Mouse (Mus musculus) heart, embryonic 14.5 days (tissue): ENCODE data around the gene Etl4. TPM values are rescaled to one million over a fixed set of nuclear protein-coding genes. Genes with fewer than 3 reads are reported as not detected.

Experiments
- ATAC-seq: fragments of 200-750 bp; cut with Nextera tagmentation; 2 replicates; pipeline ENCODE4 v1.8.0; 2017; ENCODE audit warnings: low read depth, moderate TSS enrichment; ENCODE audit not compliant: insufficient number of reproducible peaks, insufficient read depth, low FRiP score
- H3K27ac ChIP-seq, 2 experiments: fragments of 200-500 bp in 1 of 2; fragments of 300-500 bp in 1 of 2; sonication (generic) in 1 of 2; replicated peaks in 1 of 2; 2 replicates each; pipeline ENCODE4 v1.5.1; 2012 to 2014; ENCODE audit warnings: low read depth in 2 of 2, low read length in 2 of 2, control low read depth in 1 of 2, mild to moderate bottlenecking in 1 of 2, mixed read lengths in 1 of 2; ENCODE audit not compliant: control insufficient read depth in 1 of 2, insufficient read depth in 1 of 2
- H3K27me3 ChIP-seq: fragments of 300-500 bp; sonication (generic); 2 replicates; pipeline ENCODE4 v1.6.1; 2014; ENCODE audit warnings: mild to moderate bottlenecking, low read length, control low read depth; ENCODE audit not compliant: control insufficient read depth, insufficient read depth
- H3K36me3 ChIP-seq: fragments of 300-500 bp; sonication (generic); 2 replicates; pipeline ENCODE4 v1.6.1; 2014; ENCODE audit warnings: mild to moderate bottlenecking, control low read depth, low read length, mixed read lengths; ENCODE audit not compliant: control insufficient read depth, insufficient read depth
- H3K4me1 ChIP-seq, 2 experiments: fragments of 200-500 bp in 1 of 2; fragments of 300-500 bp in 1 of 2; sonication (generic) in 1 of 2; 2 replicates each; pipeline ENCODE4 v1.6.1; 2012 to 2014; ENCODE audit warnings: low read length in 2 of 2, control low read depth in 1 of 2, mixed read lengths in 1 of 2; ENCODE audit not compliant: control insufficient read depth in 2 of 2, insufficient read depth in 2 of 2
- H3K4me2 ChIP-seq: fragments of 300-500 bp; sonication (generic); 2 replicates; pipeline ENCODE4 v1.6.1; 2014; ENCODE audit warnings: mild to moderate bottlenecking, low read length
- H3K4me3 ChIP-seq, 2 experiments: fragments of 200-500 bp in 1 of 2; fragments of 300-500 bp in 1 of 2; sonication (generic) in 1 of 2; 2 replicates each; pipeline ENCODE4 v1.5.1; 2012 to 2014; ENCODE audit warnings: low read length in 2 of 2, mild to moderate bottlenecking in 2 of 2, control low read depth in 1 of 2, low read depth in 1 of 2, moderate library complexity in 1 of 2; ENCODE audit not compliant: control insufficient read depth in 1 of 2, insufficient read depth in 1 of 2
- H3K9ac ChIP-seq: fragments of 300-500 bp; sonication (generic); 2 replicates; pipeline ENCODE4 v1.6.1; 2014; ENCODE audit warnings: mild to moderate bottlenecking, low read length
- H3K9me3 ChIP-seq: fragments of 300-500 bp; sonication (generic); 2 replicates; pipeline ENCODE4 v1.6.1; 2016; ENCODE audit warnings: low read length, control low read depth; ENCODE audit not compliant: control insufficient read depth
- WGBS: fragments of 180-500 bp; shearing (Covaris S2); extraction: QIAGEN DNeasy Blood & Tissue Kit; methylation state at CpG from one replicate; pipeline ENCODE4 v1.1.7; 2014; 5-methylcytosine and 5-hydroxymethylcytosine counted together
- polyA plus RNA-seq: library from polyadenylated mRNA; unstranded; fragments of >200 nt; fragmentation: Nextera tagmentation; extraction: Ambion mirVana; gene quantifications from 2 replicates; pipeline ENCODE4 v1.2.1, GENCODE M21; 2014

The Etl4 gene
- polyA plus RNA-seq, 1 experiment from 2014 or later: 11.3 TPM

DNA sequence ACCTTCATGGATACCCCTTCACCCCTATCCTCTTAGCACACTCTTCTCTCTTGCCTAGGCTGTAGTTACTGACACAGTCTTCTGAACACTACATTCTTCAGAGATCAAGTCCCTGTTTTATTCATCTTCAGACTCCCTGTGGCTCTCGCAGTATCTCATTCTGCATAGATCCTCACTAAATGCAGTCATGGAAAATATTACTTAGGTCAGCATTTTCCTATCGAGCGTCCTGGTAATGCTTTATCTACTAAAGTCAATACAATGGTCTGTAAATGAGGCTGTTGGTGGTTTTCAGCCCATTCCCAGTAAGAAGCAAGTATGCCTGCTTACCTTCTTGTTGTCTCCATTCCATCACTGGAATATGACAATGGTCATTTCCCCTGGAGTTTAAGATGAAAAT is 811.5 kb downstream of the Etl4 start:
- H3K36me3 ChIP-seq: no peaks in the 10 kb centered on the region
- WGBS: 59% methylated on average over 3 of the region's 3 CpGs
- H3K27me3 ChIP-seq: no peaks in the 10 kb centered on the region
- H3K9me3 ChIP-seq: no peaks in the 10 kb centered on the region
- H3K27ac ChIP-seq: no peak overlapping the region
- no peak overlapping the region for H3K4me2 ChIP-seq
- H3K9ac ChIP-seq: no peak overlapping the region
- peaks cover 2 to 14% of the 10 kb centered on the region in 2 experiments for H3K4me1 ChIP-seq
- no peak for ATAC-seq
- no peak overlapping the region for H3K4me3 ChIP-seq

DNA sequence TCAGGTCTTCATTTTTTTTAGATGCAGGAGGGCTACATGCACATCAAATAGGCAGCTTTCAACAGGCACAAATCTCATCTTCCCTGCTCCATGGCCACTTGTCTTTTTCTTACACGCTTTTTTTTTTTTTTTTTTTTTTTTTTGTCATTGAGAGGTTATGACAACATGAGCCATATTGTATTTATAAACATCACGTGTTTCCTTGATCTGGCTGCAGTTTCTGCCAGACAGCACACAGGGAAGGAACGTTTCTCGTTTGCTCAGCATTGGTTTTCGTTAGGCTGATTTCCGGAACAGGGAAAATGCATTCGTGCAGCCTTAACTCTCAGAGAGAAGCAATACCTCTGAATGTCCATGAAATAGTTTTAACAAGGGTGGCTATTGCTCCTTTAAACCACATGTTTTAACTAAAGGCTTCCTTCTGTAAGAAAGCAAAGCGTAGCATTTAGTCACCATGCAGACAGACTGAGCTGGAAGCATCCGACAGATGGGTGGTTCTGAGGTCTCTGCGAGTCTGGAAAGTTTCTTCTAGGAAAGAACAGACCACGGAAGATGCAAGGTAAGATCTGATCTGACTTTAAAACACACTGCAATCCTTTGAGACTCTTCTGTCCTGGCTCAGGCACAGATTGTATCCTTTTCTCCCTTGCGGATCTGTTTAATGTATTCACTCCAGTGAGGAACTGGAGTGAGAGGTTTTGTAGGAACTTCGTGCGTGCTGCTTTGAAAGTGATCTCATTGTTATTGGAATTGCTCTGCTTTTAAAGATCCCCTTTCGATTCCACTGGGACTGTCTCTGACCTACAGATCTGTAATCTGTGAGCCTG is 812.8 kb downstream of the Etl4 start:
- Histone ChIP-seq H3K4me1 (peaks cover 2 to 14% of the 10 kb centered on the region in 2 experiments), H3K27me3 (no peaks in the 10 kb centered on the region), H3K9me3 (no peaks in the 10 kb centered on the region), H3K9ac (peak overlapping the region; percentile 32), H3K36me3 (no peaks in the 10 kb centered on the region), H3K27ac (peak overlapping the region in 1 of 2 experiments; percentile 44; a peak in 1 of 4 replicates), H3K4me2 (peak overlapping the region; percentile 51), H3K4me3 (peak overlapping the region in 1 of 2 experiments; percentile 14; a peak in 3 of 4 replicates)
- ATAC-seq: no peak
- 33% methylated on average over 15 of the region's 15 CpGs for WGBS

DNA sequence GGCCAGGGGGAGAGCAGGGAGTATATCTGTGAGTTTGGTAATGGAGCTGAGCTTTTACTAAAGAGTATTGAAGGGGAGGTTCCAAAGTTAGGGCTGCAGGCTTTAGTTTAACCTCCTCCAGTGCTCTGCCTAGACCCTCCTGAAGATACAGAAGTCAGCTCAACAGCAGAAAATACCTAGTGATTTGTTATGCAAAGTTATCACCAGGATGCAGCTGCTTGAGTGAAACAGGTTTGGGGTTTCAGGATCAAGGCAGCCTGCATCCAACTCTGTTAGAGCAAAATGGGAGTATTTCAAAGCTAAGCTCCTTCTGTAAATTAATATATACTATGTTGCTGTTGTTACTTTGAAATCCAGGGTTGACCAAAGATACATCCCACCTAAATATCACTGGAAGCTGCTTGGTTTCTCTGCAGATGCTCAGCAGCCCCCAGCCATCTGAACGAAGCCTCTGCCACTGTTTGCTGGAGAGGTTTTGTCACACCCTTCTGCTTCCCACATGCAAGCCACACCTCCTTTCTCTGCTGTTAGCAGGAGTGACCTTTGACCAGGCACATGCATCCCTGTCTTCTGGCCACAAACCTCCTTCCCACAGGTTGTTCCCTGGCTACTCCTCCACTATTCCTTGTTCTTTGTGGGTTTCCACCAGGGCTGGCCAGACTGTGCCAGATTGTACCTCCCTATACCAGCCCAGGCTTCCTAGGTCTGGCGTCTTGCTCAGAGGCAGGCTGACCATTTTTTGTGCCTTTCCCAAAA is 814.6 kb downstream of the Etl4 start:
- no peak for ATAC-seq

GRCm38 (mm10) chr2:20726974-20727373 is 817.4 kb downstream of the Etl4 start:
- WGBS: 59% methylated on average over 2 of the region's 2 CpGs
- no peak for ATAC-seq
- Histone ChIP-seq H3K4me1 (peaks cover 0 to under 1% of the 10 kb centered on the region in 2 experiments; a peak in 1 of 4 replicates), H3K27ac (no peak overlapping the region), H3K4me3 (no peak overlapping the region), H3K27me3 (no peaks in the 10 kb centered on the region), H3K9me3 (no peaks in the 10 kb centered on the region), H3K36me3 (no peaks in the 10 kb centered on the region), H3K4me2 (no peak overlapping the region), H3K9ac (no peak overlapping the region)

More for the DNA sequence above, 814.6 kb downstream of the Etl4 start:
- no peaks in the 10 kb centered on the region for H3K36me3 ChIP-seq
- peaks cover 0 to 10% of the 10 kb centered on the region in 2 experiments; a peak in 2 of 4 replicates for H3K4me1 ChIP-seq
- no peaks in the 10 kb centered on the region for H3K27me3 ChIP-seq
- 43% methylated on average over 2 of the region's 2 CpGs for WGBS
- no peak overlapping the region for H3K9ac ChIP-seq
- no peak overlapping the region; the same call in 1 of the 2 replicates for H3K4me2 ChIP-seq
- H3K4me3 ChIP-seq: no peak overlapping the region
- no peaks in the 10 kb centered on the region for H3K9me3 ChIP-seq
- no peak overlapping the region for H3K27ac ChIP-seq

- Histone ChIP-seq H3K4me3 (no peak overlapping the region), H3K9me3 (no peaks in the 10 kb centered on the region), H3K27me3 (no peaks in the 10 kb centered on the region), H3K4me1 (no peaks in the 10 kb centered on the region; a peak in 1 of 4 replicates), H3K27ac (no peak overlapping the region), H3K4me2 (no peak overlapping the region), H3K9ac (no peak overlapping the region), H3K36me3 (no peaks in the 10 kb centered on the region)
- no peak for ATAC-seq
- WGBS: 80% methylated on average over 6 of the region's 6 CpGs
Observed at GRCm38 (mm10) chr2:20727752-20728438, 818.3 kb downstream of the Etl4 start.

DNA sequence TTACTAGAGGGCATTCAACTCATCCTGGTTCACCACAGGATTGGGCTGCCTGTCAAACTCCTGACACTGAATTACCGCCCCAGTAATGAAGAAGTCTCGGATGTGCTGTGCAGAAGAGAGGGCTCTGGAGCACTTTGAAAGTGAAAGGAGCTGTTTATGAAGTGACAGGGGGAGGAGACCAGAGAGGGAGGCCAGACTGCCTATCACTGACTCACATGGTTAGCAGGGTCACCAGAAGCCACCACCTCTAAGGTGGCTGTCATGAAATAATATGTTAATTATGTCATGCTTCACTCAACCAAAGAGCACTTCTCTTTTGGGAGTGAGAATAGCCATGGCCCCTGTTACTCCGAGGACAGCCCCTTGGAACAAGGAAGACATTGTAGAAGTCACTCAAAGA is 825.9 kb downstream of the Etl4 start:
- no peak overlapping the region for H3K27ac ChIP-seq
- 56% methylated on average over 3 of the region's 3 CpGs for WGBS
- no peak overlapping the region for H3K9ac ChIP-seq
- peaks cover 5 to 12% of the 10 kb centered on the region in 2 experiments; a peak in 3 of 4 replicates for H3K4me1 ChIP-seq
- H3K27me3 ChIP-seq: no peaks in the 10 kb centered on the region
- no peak for ATAC-seq
- no peaks in the 10 kb centered on the region for H3K36me3 ChIP-seq
- H3K4me2 ChIP-seq: no peak overlapping the region
- no peaks in the 10 kb centered on the region for H3K9me3 ChIP-seq
- H3K4me3 ChIP-seq: no peak overlapping the region

- H3K9me3 ChIP-seq: no peaks in the 10 kb centered on the region
- peaks cover 5 to 12% of the 10 kb centered on the region in 2 experiments; a peak in 3 of 4 replicates for H3K4me1 ChIP-seq
- no peak overlapping the region; the same call in 1 of the 2 replicates for H3K4me2 ChIP-seq
- H3K36me3 ChIP-seq: no peaks in the 10 kb centered on the region
- H3K9ac ChIP-seq: no peak overlapping the region
- no peaks in the 10 kb centered on the region for H3K27me3 ChIP-seq
- ATAC-seq: no peak
- H3K27ac ChIP-seq: no peak overlapping the region
- WGBS: 68% methylated on average over 7 of the region's 7 CpGs
- H3K4me3 ChIP-seq: no peak overlapping the region
Observed at GRCm38 (mm10) chr2:20736324-20737015, 826.9 kb downstream of the Etl4 start.
